In the genomic region with DNA sequence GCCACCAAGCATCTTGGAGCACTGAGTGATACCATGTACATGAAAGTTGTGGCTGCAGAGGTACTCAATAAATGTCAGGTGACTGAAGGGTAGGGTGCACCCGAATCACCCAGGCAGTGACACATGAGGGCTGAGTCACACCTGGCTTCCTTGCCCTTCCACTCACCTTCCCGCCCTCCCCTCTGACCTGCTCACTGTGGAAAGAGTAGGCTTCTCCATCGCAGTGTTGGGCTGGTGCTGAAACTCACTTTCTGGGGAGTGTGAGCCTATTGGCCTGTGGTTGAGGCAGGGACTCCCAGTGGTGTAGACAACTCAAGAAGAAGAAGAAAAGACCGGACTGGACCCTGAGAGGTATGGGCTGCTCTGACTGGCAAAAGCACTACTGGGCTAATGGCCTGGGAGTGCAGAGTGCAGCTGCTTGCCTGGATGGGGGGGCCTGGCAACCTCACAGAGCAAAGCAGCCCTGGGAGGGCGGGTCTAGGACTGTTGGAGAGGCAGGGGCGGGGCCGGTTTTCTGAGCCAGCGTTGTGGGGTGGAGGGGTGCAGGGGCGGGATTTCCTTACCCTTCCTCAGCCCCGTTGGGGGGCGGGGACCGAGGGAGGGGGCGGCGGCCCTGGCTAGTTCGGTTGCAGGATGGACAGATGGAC, we compare ENCODE assay signal across 8 mouse cellular contexts. TPM values are rescaled to one million over a fixed set of nuclear protein-coding genes. Genes with fewer than 3 reads are reported as not detected.
DNase-seq lines count a peak whose midpoint lies in the region; ATAC-seq and TF ChIP-seq lines count a peak whose summit lies in the region.

No protein-coding gene starts in this region.

- H3K27ac ChIP-seq in kidney, postnatal 0 days: no peak overlapping the region
- no peak overlapping the region for H3K27ac ChIP-seq in heart, embryonic 14.5 days (replicated peaks in 1 of 2; ENCODE audit: control insufficient read depth in 1 of 2, insufficient read depth in 1 of 2, low read depth in 2 of 2, low read length in 2 of 2)
- no peak overlapping the region for H3K27ac ChIP-seq in liver, embryonic 11.5 days (ENCODE audit: low read depth, low read length)
- H3K27ac ChIP-seq in stomach, postnatal 0 days (replicated peaks): peak overlapping the region; percentile 96

- no peak for TF ChIP-seq CTCF in kidney, postnatal 0 days (IDR thresholded peaks at IDR 0.05; ENCODE audit: low read depth)
- no peak for TF ChIP-seq CTCF in stomach, postnatal 0 days (IDR thresholded peaks at IDR 0.05; ENCODE audit: low read depth)

- no peak overlapping the region for H3K9ac ChIP-seq in kidney, postnatal 0 days (ENCODE audit: low read depth, low read length)
- peak overlapping the region; percentile 50; the same call in 1 of the 2 replicates for H3K9ac ChIP-seq in heart, embryonic 14.5 days (ENCODE audit: low read length)
- no peak overlapping the region for H3K9ac ChIP-seq in liver, embryonic 11.5 days (ENCODE audit: low read depth, low read length)
- peak overlapping the region; percentile 24; the same call in 1 of the 2 replicates for H3K9ac ChIP-seq in stomach, postnatal 0 days (ENCODE audit: low read length)

- H3K4me1 ChIP-seq in kidney, postnatal 0 days (replicated peaks; ENCODE audit: insufficient read depth, low read length): peaks cover 19% of the 10 kb centered on the region; the same call in 1 of the 2 replicates
- peaks cover 33 to 40% of the 10 kb centered on the region in 2 experiments for H3K4me1 ChIP-seq in heart, embryonic 14.5 days (ENCODE audit: control insufficient read depth in 2 of 2, insufficient read depth in 2 of 2, low read length in 2 of 2)
- peaks cover 42% of the 10 kb centered on the region for H3K4me1 ChIP-seq in liver, embryonic 11.5 days (replicated peaks; ENCODE audit: control insufficient read depth, insufficient read depth, low read length)
- H3K4me1 ChIP-seq in stomach, postnatal 0 days (replicated peaks; ENCODE audit: control insufficient read depth, insufficient read depth): 0 out of 2 replicates have a peak, but pooled peaks cover 4% of the 10 kb centered on the region

- H3K9me3 ChIP-seq in kidney, postnatal 0 days (replicated peaks; ENCODE audit: low read length): no peaks in the 10 kb centered on the region
- no peaks in the 10 kb centered on the region for H3K9me3 ChIP-seq in heart, embryonic 14.5 days (ENCODE audit: control insufficient read depth, low read length)
- no peaks in the 10 kb centered on the region for H3K9me3 ChIP-seq in liver, embryonic 11.5 days (ENCODE audit: control insufficient read depth, low read length)
- no peaks in the 10 kb centered on the region for H3K9me3 ChIP-seq in stomach, postnatal 0 days (ENCODE audit: control insufficient read depth, low read length)

- no peak overlapping the region; the same call in 1 of the 2 replicates for H3K4me3 ChIP-seq in kidney, postnatal 0 days (replicated peaks; ENCODE audit: low read depth, low read length)
- peak overlapping the region in 1 of 2 experiments; percentile 16; a peak in 1 of 4 replicates for H3K4me3 ChIP-seq in heart, embryonic 14.5 days (ENCODE audit: control insufficient read depth in 1 of 2, insufficient read depth in 1 of 2, low read depth in 1 of 2, low read length in 2 of 2)
- no peak overlapping the region for H3K4me3 ChIP-seq in liver, embryonic 11.5 days (ENCODE audit: low read depth, low read length)
- H3K4me3 ChIP-seq in stomach, postnatal 0 days (ENCODE audit: low read depth, low read length): peak overlapping the region; percentile 15; the same call in 1 of the 2 replicates

- TF ChIP-seq EP300 in stomach, postnatal 0 days (optimal IDR thresholded peaks at IDR 0.05): no peak

- no peaks in the 10 kb centered on the region for H3K27me3 ChIP-seq in kidney, postnatal 0 days (ENCODE audit: insufficient read depth, low read length)
- no peaks in the 10 kb centered on the region for H3K27me3 ChIP-seq in heart, embryonic 14.5 days (ENCODE audit: control insufficient read depth, insufficient read depth, low read length)
- H3K27me3 ChIP-seq in liver, embryonic 11.5 days (replicated peaks; ENCODE audit: control insufficient read depth, insufficient read depth, low read length): no peaks in the 10 kb centered on the region
- H3K27me3 ChIP-seq in stomach, postnatal 0 days (ENCODE audit: control insufficient read depth, insufficient read depth, low read length): no peaks in the 10 kb centered on the region

- 25% methylated on average over 13 of the region's 15 CpGs for WGBS in kidney, postnatal 0 days
- 19% methylated on average over 15 of the region's 15 CpGs for WGBS in heart, embryonic 14.5 days
- WGBS in liver, embryonic 11.5 days: 26% methylated on average over 14 of the region's 15 CpGs
- WGBS in stomach, postnatal 0 days: 17% methylated on average over 11 of the region's 15 CpGs

- peak overlapping the region; percentile 30 for H3K4me2 ChIP-seq in kidney, postnatal 0 days (ENCODE audit: low read length)
- H3K4me2 ChIP-seq in heart, embryonic 14.5 days (ENCODE audit: low read length): peak overlapping the region; percentile 56
- peak overlapping the region; percentile 43 for H3K4me2 ChIP-seq in liver, embryonic 11.5 days
- peak overlapping the region; percentile 44 for H3K4me2 ChIP-seq in stomach, postnatal 0 days (replicated peaks; ENCODE audit: low read depth)

- ATAC-seq in kidney, postnatal 0 days (replicated peaks; ENCODE audit: low FRiP score, low read depth): no peak
- ATAC-seq in heart, embryonic 14.5 days (ENCODE audit: insufficient number of reproducible peaks, insufficient read depth, low FRiP score, low read depth): no peak
- no peak for ATAC-seq in liver, embryonic 11.5 days (replicated peaks; ENCODE audit: low FRiP score)
- peak; percentile 36; the same call in 1 of the 2 replicates for ATAC-seq in stomach, postnatal 0 days (ENCODE audit: low FRiP score, low TSS enrichment)

- peak; percentile 39 for DNase-seq in kidney, postnatal 0 days (ENCODE audit: low spot score)
- no peak for DNase-seq in kidney, adult 18-20 months
- DNase-seq in adrenal gland, postnatal 36 days: peak; percentile 29 to 58
- DNase-seq in liver, embryonic 11.5 days (ENCODE audit: low spot score): no peak
- peak; percentile 60 for DNase-seq in stomach, postnatal 0 days (ENCODE audit: low spot score)
- no peak for DNase-seq in natural killer cell, adult 2 months (ENCODE audit: low spot score in 2 of 2)
- DNase-seq in layer of hippocampus, postnatal 36 days: no peak

- H3K36me3 ChIP-seq in kidney, postnatal 0 days (ENCODE audit: insufficient read depth, low read length): no peaks in the 10 kb centered on the region
- H3K36me3 ChIP-seq in heart, embryonic 14.5 days (ENCODE audit: control insufficient read depth, insufficient read depth, low read length): no peaks in the 10 kb centered on the region
- no peaks in the 10 kb centered on the region for H3K36me3 ChIP-seq in liver, embryonic 11.5 days (ENCODE audit: control insufficient read depth, insufficient read depth, low read length)
- H3K36me3 ChIP-seq in stomach, postnatal 0 days (ENCODE audit: control insufficient read depth, insufficient read depth, low read length): no peaks in the 10 kb centered on the region

RNA-seq across cellular contexts. Expression of a gene that starts 2.0 kb away (rescaled TPM):
- 0.11 TPM in 1 of 2 replicates, not detected in the other for polyA plus RNA-seq in kidney, postnatal 0 days (2015; fragmentation: Nextera tagmentation; extraction: Ambion mirVana)
- 1 to 10 TPM in 1 of 2 experiments, not detected in 1; 1.1 TPM for total RNA-seq in adrenal gland, postnatal 36 days (2021)
- not detected in 2 replicates for polyA plus RNA-seq in heart, embryonic 14.5 days (2014; fragmentation: Nextera tagmentation; extraction: Ambion mirVana)
- not detected in 2 replicates for polyA plus RNA-seq in liver, embryonic 11.5 days (2014; fragmentation: Nextera tagmentation; extraction: Ambion mirVana)
- polyA plus RNA-seq in stomach, postnatal 0 days (2015; fragmentation: Nextera tagmentation; extraction: Ambion mirVana): not detected in 2 replicates
- total RNA-seq in layer of hippocampus, postnatal 36 days (2021): under 1 TPM; 0.33 to 0.40 TPM

RNA-seq across cellular contexts. Expression of a gene that starts 3.8 kb away (rescaled TPM):
- 5.8 and 7.9 TPM in 2 replicates for polyA plus RNA-seq in kidney, postnatal 0 days (2015; fragmentation: Nextera tagmentation; extraction: Ambion mirVana)
- 10 to 100 TPM in 1 of 2 experiments, 1 to 10 TPM in 1; 4.8 to 13.2 TPM for total RNA-seq in adrenal gland, postnatal 36 days (2021)
- polyA plus RNA-seq in heart, embryonic 14.5 days (2014; fragmentation: Nextera tagmentation; extraction: Ambion mirVana): 2.9 and 3.2 TPM in 2 replicates
- 7.4 and 9.1 TPM in 2 replicates for polyA plus RNA-seq in liver, embryonic 11.5 days (2014; fragmentation: Nextera tagmentation; extraction: Ambion mirVana)
- 10.3 and 12.1 TPM in 2 replicates for polyA plus RNA-seq in stomach, postnatal 0 days (2015; fragmentation: Nextera tagmentation; extraction: Ambion mirVana)
- 10 to 100 TPM; 10.2 to 15.4 TPM for total RNA-seq in layer of hippocampus, postnatal 36 days (2021)

RNA-seq across cellular contexts. Expression of a gene that starts 34.4 kb away (rescaled TPM):
- 2.9 and 3.1 TPM in 2 replicates for polyA plus RNA-seq in kidney, postnatal 0 days (2015; fragmentation: Nextera tagmentation; extraction: Ambion mirVana)
- total RNA-seq in adrenal gland, postnatal 36 days (2021): 1 to 10 TPM; 3.9 to 6.0 TPM
- 0.47 and 0.72 TPM in 2 replicates for polyA plus RNA-seq in heart, embryonic 14.5 days (2014; fragmentation: Nextera tagmentation; extraction: Ambion mirVana)
- 0.16 and 0.69 TPM in 2 replicates for polyA plus RNA-seq in liver, embryonic 11.5 days (2014; fragmentation: Nextera tagmentation; extraction: Ambion mirVana)
- polyA plus RNA-seq in stomach, postnatal 0 days (2015; fragmentation: Nextera tagmentation; extraction: Ambion mirVana): 6.2 and 9.6 TPM in 2 replicates
- total RNA-seq in layer of hippocampus, postnatal 36 days (2021): 1 to 10 TPM; 2.8 to 5.0 TPM

RNA-seq across cellular contexts. Expression of a gene that starts 50.5 kb away (rescaled TPM):
- 122 and 123 TPM in 2 replicates for polyA plus RNA-seq in kidney, postnatal 0 days (2015; fragmentation: Nextera tagmentation; extraction: Ambion mirVana)
- total RNA-seq in adrenal gland, postnatal 36 days (2021): 100 to 1,000 TPM; 122 to 128 TPM
- polyA plus RNA-seq in heart, embryonic 14.5 days (2014; fragmentation: Nextera tagmentation; extraction: Ambion mirVana): 51.9 and 54.3 TPM in 2 replicates
- 33.7 and 34.3 TPM in 2 replicates for polyA plus RNA-seq in liver, embryonic 11.5 days (2014; fragmentation: Nextera tagmentation; extraction: Ambion mirVana)
- polyA plus RNA-seq in stomach, postnatal 0 days (2015; fragmentation: Nextera tagmentation; extraction: Ambion mirVana): 168 and 181 TPM in 2 replicates
- 10 to 100 TPM; 40.4 to 48.9 TPM for total RNA-seq in layer of hippocampus, postnatal 36 days (2021)

RNA-seq across cellular contexts. Expression of a gene that starts 51.4 kb away (rescaled TPM):
- polyA plus RNA-seq in kidney, postnatal 0 days (2015; fragmentation: Nextera tagmentation; extraction: Ambion mirVana): 662 and 717 TPM in 2 replicates
- total RNA-seq in adrenal gland, postnatal 36 days (2021): 100 to 1,000 TPM; 632 to 663 TPM
- polyA plus RNA-seq in heart, embryonic 14.5 days (2014; fragmentation: Nextera tagmentation; extraction: Ambion mirVana): 952 and 972 TPM in 2 replicates
- polyA plus RNA-seq in liver, embryonic 11.5 days (2014; fragmentation: Nextera tagmentation; extraction: Ambion mirVana): 547 and 583 TPM in 2 replicates
- polyA plus RNA-seq in stomach, postnatal 0 days (2015; fragmentation: Nextera tagmentation; extraction: Ambion mirVana): 476 and 497 TPM in 2 replicates
- total RNA-seq in layer of hippocampus, postnatal 36 days (2021): 100 to 1,000 TPM; 346 to 350 TPM

Comparison
In these comparisons a context has a peak if more than half of its experiments do, and no peak if none do; other contexts are left out.
1. DNase-seq: peak in kidney, postnatal 0 days (single experiment), adrenal gland, postnatal 36 days (2 of 2) and stomach, postnatal 0 days (single experiment); none in kidney, adult 18-20 months (single experiment), liver, embryonic 11.5 days (single experiment), natural killer cell, adult 2 months (0 of 2) and layer of hippocampus, postnatal 36 days (0 of 2).
2. H3K9ac ChIP-seq: peak in heart, embryonic 14.5 days (single experiment) and stomach, postnatal 0 days (single experiment); none in kidney, postnatal 0 days (single experiment) and liver, embryonic 11.5 days (single experiment).
3. Peak in every context shown above with its lines, with median percentiles within 50 percentile points of each other: H3K4me2 ChIP-seq.